Mouse (Mus musculus): ENCODE measurements around the gene Prkcb.
A peak's percentile ranks its signal among the peaks of the same experiment; 100 is the strongest.

Gene Prkcb

DNA sequence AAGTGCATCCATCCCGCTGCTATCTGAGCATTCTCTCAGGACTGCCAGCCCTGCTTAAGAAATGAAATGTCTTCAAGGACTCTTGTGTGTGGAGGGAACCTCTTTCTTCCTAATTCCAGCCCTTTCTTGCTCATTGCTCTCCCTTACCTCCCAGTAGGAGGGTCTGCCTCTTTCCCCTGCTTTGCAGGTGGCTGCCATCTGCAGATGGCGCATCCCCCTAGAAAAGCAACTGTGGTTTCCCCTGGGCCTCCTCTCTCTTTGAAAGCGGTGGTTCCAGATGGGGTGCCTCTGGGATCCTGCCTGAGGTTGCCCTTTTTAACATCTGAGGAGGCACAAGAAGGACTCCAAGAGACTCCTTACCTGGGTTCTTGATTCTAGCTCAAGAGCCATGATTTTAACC, 2.2 kb downstream of the Prkcb start:
- peak; percentile 41 for DNase-seq

DNA sequence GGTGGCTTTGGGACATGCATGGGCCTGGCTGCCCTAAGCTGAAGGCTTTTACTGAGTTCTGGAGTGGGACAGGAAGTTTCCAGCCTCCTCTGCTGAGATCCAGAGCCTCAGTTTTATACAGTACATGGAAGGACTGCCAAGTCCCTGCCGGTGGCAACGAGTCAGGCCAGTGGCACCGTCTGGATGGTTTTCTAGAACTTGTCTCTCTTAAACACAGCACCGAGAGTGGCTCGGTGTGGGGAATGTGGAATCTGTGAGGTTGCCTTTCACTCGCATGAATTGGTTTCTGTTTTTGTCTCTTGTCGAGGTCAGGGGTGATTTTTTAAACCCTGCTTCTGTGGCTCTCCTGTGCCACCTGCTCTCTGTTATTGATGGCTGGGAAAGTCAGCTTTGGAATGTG, 3.6 kb downstream of the Prkcb start:
- peak; percentile 76 for DNase-seq

DNA sequence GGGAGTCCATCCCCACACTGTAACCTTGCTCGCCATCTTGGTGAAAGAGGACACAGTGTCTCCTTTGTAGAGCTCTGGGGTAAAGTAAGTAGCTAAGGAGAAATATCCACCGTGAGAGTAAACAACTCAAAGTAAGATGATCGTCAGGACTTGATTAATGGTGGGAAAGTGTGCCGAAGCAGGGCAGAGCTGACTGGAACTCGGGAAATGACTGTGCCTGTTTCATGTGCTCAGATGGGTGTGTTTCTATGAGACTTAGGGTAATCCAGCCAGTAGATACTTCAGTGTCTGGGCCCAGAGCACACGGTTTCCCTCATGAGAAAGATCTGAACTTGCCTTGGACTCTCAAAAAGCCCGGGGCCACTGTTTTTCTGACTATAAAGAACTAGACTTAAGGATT, 5.6 kb downstream of the Prkcb start:
- no peak for DNase-seq

DNA sequence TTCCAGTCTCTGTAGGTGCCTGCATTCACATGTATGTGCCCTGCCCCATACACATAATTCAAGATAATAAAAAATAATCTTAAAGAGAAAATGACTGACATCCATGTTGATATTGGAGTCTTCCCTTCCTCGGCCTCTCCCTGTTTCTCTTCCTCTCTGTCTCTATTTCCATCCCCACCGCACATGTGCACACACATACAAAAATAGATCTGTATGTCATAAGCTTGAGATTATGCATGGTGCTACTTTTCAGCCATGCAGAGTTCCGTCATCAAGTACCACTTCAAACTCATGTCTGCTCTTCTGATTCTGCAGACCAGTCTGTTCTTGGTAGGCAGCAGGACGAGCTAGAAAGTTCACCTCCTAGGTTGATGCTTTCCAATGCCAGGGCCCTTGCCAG, 6.8 kb downstream of the Prkcb start:
- no peak for DNase-seq

DNA sequence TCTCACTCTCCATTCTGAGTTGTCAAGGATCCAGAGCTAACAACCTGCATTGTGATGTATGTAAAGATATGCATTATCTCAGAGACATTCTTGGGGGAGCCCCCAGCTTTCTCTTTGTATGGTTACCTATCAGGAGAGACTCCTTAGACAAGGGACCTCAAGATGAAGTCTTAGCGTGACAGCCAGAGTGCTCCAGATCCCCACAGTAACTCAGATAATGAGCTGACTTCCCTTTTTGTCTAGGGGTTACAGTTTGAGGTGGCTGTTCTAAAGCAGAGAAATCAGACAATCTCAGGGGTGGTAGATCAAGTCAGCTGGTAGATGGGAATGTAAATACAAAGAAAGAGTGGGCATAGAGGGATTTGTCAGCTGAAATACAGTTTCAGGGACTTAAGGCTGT, 7.8 kb downstream of the Prkcb start:
- DNase-seq, result no peak

DNA sequence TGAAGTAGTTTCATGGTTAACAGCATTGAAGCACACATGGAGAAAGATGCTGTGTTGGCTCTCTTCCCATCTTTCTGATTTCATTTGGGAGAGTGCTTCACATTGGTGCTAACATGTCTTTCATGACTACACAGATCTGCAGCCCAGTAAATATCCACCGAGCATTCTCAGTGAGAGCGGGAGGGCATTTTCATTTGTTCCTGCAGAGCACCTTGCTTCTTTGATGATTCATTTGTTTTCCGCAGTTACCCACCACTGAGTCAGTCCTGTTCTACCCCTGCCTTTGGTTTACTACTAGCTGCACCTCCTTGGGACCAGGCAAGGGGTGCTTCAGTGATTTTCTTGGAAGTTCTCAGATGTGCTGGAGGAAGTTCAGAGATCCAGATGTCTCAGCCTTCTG, 8.3 kb downstream of the Prkcb start:
- peak; percentile 11 for DNase-seq

DNA sequence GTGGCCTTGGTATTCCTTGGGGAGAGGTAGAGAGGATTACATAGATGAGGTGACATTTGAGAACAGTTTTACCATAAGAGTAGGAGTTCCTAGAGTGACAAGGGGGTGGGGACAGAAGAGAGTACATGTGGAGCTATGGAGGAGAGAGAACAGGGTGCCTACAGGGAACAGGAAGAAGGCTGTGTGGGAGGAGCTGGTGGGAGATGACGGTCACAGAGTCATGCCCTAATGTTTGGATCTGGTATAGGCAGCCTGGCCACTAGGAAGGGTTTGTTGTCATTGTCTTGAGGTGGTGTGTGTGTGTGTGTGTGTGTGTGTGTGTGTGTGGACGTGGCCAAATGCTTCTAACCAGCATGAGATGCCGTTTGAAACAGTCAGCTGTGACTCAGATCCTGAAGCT, 9.1 kb downstream of the Prkcb start:
- peak; percentile 39 for DNase-seq

DNA sequence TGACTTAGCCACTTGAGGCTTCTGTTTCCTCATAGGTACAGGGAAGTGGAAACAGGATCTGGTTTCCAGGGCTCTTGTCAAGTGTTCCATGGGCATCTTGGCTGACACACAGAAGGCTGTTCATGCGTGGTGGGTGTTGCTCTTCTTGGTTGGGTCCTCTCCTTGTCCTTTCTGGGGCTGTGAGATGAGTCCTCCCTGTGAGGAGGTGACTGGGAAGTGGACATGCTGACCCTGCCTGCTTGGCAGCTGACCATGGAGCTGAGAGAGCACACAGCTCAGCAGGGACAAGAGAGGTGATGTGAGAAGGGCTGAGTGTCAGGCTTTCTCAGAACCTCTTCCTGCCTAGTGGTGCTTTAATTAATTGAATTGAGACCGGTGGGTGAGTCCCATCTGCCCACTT, 10.2 kb downstream of the Prkcb start:
- peak; percentile 59 for DNase-seq

DNA sequence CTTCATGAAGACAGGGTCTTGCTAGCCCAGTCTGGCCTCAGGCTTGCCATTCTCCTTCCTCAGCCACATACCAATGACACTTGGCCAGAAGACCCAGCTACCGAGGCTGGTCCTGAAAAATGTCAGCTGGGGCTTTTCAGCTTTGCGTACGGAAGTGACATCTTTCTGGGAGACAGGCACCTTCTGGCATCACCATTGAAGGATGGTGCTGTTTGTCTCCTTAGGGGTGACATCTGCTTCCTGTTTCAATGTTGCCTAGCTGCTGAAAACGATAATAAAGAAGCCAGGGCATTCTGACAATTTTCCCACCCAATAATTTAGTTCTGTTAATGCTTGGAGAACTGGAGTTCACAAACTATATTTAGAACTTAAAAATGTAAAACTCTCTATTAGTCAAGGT, 12.0 kb downstream of the Prkcb start:
- peak; percentile 24 for DNase-seq

DNA sequence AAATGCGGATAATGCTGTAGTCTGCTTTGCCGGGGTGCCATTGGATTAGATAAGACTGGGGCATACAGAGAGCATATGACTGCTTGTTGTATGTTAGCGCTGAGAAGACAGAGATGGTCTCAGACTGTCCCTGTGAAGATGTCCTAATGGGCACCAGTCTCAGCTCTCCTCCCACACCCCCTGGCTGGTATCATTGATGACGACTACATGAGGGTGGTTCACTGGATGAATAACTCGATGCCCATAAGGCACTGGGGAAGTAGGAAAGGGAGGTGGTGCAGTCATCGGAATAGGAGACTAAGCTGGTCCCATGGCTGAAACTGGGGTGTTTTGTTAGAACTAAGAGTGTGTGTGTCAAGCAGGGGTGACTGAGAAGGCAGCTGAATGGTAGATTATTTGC, 14.0 kb downstream of the Prkcb start:
- peak; percentile 45 for DNase-seq

DNA sequence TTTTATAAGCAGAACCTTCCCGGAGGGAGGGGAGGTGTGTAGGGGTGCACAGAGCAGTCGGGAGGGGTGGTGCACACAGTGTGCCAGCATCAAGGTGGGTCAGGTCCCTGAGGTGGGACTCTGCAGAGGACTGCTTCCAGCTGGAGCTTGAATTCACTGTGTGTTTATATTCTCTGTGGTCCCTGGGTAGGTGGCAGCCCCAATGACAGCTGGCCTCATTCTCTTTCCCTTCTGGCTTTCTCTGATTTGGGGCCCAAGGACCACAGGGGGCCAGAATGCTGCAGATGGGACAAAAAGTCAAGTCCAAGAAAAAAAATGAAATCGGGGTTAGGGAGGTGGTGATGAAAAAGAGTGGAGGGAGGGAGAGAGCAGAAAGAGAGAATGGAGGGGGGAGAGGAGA, 15.4 kb downstream of the Prkcb start:
- peak; percentile 94 for DNase-seq

DNA sequence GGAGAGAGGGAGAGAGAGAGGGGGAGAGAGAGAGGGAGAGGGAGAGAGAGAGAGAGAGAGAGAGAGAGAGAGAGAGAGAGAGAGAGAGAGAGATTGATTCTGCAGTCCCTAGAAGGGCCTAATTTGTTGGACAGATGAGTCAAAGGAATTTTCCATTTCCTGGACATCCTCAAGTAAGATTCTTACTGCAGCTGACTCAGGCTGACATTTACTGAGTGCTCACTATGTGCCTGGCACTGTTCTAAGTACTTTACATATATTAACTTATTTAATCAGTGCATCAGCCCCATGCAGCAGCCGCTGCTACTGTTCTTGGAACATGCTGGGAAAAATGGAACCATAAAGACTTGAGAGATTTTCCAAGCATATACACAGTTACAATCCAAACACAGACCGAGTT, 16.0 kb downstream of the Prkcb start:
- DNase-seq, result peak; percentile 43

DNA sequence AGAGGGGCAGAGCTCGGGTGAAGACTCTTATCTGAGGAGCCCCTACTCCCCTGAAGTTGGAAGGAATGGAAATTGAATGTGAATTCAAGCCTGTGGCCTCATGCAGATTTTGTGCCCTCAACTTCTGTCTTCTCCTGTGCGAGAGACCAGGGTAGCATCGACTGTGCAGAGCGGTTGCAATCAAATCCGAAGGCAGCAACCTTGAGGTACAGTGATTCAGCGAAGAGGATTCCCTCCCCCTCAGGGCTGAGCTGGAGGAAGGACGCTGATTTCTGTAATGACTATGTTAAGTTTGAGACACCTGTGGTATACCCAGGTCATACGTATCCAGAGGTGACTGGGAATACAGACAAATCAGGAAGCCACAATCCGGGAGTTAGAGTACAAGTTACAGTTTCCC, 18.7 kb downstream of the Prkcb start:
- no peak for DNase-seq

DNA sequence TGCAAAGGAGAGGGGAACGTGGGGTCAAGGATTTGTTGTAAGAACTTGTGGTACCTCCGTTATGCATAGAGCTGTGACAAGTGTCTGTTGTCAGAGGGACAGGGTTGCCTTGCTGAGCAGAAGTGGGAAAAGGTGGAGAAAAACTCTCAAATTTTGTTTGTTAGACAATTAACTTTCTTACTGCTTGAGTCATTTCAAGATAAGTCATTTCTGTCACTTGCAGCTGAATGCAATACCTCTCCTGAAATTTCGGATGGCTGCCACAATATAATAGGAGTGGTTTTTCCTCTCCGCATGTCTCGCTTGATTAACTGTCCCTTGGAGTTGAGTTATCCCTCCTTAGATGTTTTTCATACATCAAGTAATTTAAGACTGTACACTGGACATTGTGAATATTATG, 20.1 kb downstream of the Prkcb start:
- DNase-seq, result no peak

DNA sequence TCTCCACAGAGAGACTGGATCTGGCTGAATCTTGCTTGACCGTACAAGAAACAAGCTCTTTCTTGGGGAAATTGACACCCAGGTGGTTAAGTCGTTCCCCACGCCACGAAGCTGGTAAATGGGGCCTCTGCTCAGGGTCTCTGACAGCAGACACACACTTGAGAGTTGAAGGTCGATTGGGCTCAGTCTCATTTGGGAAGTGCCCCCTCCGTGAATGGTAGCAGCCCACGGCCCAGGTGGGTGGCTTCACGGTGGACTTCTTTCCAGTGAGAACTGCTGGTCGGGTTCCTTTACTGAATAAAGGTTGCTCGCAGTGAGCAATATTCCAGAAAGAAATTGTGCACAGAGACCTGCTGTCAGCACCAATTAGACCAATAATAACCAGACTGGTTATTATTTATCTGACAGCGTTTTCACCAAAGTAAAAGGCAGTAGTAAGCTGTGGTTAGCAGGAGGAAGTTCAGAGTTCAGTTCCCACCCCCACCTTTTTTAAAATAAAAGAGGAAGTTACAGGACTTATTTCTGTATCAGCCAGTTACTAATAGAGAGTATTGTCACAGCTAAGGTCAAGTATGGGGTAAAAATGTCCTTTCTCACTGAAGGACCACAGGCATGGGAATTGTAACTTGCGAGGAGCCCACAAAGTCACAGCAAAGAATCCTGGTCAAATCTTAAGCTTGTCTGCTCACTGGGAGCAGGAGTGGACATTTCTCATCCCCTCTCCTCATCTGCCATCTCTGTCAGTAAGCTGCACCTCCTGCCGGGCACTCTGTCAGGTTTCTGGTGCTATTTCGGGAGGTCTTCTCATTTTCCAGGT, 21.6 kb downstream of the Prkcb start:
- DNase-seq, result no peak

DNA sequence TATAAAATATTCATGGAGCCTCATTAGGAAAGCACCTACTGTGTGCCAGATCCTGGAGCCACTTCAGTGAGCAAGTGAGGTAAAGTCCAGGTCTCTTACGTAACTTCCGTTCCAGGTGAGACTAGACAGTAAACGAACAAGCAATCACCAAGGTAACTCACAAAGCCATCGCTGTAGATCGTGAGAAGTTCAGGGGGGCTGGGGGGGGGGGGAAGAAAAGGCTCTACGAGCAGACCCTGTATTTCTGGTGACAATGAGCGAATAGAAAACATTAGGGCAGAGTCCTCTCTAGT, 22.1 kb downstream of the Prkcb start:
- DNase-seq, result no peak

DNA sequence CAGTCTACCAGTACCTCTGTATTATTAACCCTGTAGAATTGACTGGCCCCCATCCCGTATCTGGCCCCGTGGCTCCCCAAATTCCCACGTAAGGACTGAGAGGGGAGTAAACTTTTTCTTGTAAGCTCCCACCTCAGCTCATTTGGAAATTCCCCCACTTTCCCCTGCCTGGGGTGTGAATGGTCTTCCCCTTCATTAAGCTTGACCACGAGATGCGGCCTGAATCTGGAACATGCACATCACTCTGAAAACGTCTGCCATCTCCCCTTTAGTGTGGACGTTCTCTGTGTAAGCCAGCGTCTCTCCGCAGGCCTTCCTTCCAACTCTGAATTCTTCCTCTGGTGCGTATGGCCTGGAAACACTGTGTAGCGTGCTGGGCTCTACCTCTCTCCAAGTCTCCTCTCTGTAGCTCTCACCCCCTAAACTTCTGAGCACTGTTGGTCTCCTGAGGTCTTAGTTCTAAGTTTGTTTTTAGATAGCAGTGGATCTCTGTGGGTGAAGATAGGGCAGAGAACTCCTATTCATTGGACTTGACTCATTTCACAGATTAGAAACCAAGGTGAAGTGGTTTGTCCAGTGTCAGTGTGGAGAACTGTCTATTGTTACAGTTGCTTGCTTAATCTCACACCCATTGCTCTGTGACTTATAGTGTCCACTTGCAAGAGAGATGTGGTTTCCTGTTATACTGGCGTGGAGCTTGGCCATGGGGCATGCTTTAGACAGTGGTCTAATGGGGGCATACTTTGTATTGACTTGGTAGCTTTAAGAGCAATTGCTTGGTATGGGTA, 25.3 kb downstream of the Prkcb start:
- no peak for DNase-seq

DNA sequence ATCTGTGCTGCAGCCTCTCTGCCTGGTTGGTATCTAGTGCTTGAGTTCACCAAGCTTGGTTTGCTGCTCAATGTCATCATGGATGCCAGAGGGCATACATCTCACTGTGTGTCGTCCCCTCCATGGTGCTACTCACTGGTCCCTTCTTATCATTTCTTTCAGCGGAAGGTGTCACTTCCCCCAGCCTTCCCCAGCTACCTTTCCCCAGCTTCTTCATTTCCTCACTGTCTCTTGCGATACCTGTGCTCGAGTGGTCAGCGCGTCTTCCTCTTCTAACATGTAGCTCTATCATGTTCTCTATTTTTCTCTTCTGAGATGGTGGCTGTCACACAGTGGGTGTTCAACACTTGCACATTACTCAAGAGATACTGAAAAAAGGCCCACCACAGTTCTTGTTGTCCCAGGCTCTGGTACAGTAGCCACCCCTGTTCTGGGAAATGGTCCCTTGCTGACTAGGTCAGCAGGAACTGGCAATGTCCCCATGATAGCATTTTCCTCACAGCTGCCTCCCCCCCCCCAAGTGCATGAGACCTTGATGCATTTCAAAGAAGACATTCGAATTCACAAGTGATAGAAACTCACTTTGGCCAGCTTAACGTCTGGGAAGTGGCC, 27.3 kb downstream of the Prkcb start:
- DNase-seq, result no peak

DNA sequence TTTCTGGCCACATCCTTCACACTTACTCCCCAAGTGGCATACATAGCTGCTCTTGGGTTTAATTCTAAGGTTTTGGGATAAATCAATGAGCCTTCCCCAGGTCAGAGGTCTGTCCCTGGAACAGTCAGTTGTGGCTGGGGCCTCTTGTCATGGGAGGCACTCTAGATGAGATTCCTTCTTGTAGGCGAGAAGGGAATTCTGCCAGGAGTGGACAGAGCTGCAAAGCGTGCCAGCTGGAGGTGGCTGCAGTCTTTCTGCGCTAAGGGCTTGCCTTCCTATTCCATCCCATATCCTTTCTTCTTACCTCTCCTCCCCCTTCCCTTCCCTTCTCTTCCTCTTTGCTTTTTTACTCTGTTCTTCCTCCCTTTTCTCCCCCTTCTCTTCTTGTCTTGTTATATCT, 28.1 kb downstream of the Prkcb start:
- DNase-seq, result peak; percentile 88

DNA sequence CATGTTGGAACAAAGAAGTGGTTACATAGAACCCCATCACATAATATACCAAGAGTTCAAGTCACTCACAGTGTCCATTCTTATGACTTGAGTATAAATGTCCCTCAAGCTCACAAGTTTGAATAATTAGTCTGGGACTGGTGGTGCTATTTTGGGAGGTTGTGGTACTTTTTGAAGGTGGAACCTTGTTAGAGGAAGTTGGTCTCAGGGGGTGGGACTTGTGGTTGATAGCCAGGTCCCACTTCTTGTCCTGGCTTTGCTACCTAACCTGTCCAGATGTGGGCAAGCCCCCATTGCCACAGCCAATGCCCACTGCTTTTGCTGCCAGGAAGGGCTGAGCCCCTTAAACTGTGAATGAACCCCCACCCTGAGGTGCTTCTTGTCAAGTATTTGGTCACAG, 28.9 kb downstream of the Prkcb start:
- no peak for DNase-seq

DNA sequence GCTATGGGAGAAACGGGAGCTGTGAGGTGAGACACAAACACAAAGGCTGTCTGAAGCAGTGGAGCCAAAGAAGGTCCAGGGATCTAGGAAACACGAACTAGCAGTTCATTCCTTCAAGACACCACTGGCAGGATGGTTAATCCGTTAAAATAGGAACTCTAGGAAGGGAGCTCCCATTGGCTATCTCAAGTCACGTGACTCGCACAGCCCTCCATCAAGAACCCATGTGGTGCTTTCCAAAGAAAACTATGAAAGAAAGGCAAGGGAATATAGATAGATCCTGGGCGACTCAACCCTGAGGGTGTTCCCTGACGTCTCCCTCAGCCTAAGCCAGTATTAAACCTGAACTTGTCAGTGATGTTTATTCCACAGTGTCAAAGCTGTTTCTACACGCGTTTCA, 31.0 kb downstream of the Prkcb start:
- DNase-seq, result no peak

DNA sequence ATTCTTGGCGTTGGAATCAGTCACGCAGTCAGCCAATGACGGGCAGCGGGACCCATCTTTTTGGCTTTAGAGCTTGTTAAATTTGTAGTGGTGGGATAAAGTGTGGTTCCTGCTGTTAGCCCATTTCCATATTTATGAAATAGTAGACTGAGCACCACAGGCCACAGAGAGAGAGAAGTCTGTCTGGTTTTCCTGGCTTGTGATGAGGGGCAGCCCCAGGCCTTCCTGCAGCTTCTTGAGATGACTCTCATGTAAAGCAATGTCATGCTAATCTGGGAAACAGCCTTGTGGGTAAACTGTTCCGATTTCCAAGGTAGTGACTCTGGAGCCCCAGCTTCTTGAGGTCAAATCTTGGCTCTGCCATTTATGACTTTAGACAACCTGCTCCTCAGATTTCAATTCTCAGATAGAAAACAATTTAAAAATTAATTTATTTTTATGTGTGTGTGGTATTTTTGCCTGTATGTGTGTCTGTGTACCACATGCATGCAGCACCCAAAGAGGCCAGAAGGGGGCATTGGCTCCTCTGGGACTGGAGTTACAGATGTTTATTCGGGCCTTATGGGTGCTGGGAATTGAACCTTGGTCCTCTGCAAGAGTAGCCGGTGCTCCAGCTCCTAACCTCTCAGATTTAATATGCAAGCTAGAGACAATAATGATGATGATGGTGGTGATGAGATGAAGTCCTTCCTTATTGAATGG, 32.4 kb downstream of the Prkcb start:
- DNase-seq, result no peak

DNA sequence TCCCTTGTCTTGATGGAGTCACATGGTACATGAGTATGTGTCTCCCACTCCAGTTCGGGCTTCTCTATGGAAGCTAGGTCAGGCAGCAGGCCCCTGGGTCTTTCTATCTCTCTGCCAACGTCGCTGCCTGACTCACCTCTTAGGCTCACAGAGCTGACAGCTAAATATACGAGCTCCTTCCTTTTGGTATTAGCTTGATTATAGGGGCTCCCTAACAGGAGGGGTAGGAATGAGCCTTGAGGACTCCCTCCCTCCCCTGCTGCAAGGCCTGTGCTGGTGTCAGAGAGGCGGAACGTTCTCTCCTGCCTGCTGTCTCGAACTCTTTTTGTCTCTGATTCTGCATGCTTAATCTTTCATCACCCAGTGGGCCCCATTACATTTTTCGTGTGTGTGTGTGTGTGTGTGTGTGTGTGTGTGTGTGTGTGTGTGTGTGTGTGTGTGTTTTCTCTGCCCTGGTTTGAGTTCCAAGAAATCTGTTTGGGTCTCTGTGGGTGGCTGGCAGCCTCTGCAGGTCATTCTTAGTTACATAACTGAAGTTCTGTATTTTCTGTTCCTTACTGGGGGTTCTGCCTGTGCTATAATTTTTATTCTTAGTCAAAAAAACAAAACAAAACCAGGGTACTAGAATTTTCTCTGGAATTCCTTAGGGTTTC, 33.6 kb downstream of the Prkcb start:
- peak; percentile 82 for DNase-seq

All from cerebellum, adult 9-11 months (tissue).